Mouse (Mus musculus) hindbrain, embryonic 16.5 days (tissue): ENCODE data around the gene Slc38a2. TPM values are rescaled to one million over a fixed set of nuclear protein-coding genes. Genes with fewer than 3 reads are reported as not detected.

Source experiments
- ATAC-seq: fragments of 200-750 bp; cut with Nextera tagmentation; 2 replicates; pipeline ENCODE4 v1.8.0; 2017; ENCODE audit warnings: moderate TSS enrichment, moderate library complexity
- H3K27ac ChIP-seq: fragments of 300-500 bp; sonication (generic); 2 replicates; pipeline ENCODE4 v1.5.1; 2014; ENCODE audit warnings: low read depth, mild to moderate bottlenecking, control low read depth, low read length, moderate library complexity
- H3K27me3 ChIP-seq: fragments of 300-500 bp; sonication (generic); replicated peaks from 2 replicates; pipeline ENCODE4 v1.6.1; 2014; ENCODE audit warnings: low read length; ENCODE audit not compliant: control insufficient read depth, insufficient read depth
- H3K36me3 ChIP-seq: fragments of 300-500 bp; sonication (generic); 2 replicates; pipeline ENCODE4 v1.6.1; 2014; ENCODE audit warnings: mild to moderate bottlenecking, low read length, moderate library complexity, mixed read lengths; ENCODE audit not compliant: control insufficient read depth, insufficient read depth
- H3K4me1 ChIP-seq: fragments of 300-500 bp; sonication (generic); 2 replicates; pipeline ENCODE4 v1.6.1; 2014; ENCODE audit warnings: low read depth, low read length; ENCODE audit not compliant: control insufficient read depth, insufficient read depth
- H3K4me2 ChIP-seq: fragments of 300-500 bp; sonication (generic); 2 replicates; pipeline ENCODE4 v1.6.1; 2014; ENCODE audit warnings: mild to moderate bottlenecking, low read length, control low read depth, moderate library complexity
- H3K4me3 ChIP-seq: fragments of 300-500 bp; sonication (generic); 2 replicates; pipeline ENCODE4 v1.5.1; 2014; ENCODE audit warnings: mild to moderate bottlenecking, low read length, control low read depth, moderate library complexity
- H3K9ac ChIP-seq: fragments of 300-500 bp; sonication (generic); 2 replicates; pipeline ENCODE4 v1.6.1; 2014; ENCODE audit warnings: low read depth, mild to moderate bottlenecking, control low read depth, low read length, moderate library complexity
- H3K9me3 ChIP-seq: fragments of 300-500 bp; sonication (generic); 2 replicates; pipeline ENCODE4 v1.6.1; 2014; ENCODE audit warnings: mild to moderate bottlenecking, low read length, moderate library complexity; ENCODE audit not compliant: control insufficient read depth
- WGBS: fragments of 180-500 bp; shearing (Covaris S2); extraction: QIAGEN DNeasy Blood & Tissue Kit; methylation state at CpG from one replicate; pipeline ENCODE4 v1.1.7; 2014; 5-methylcytosine and 5-hydroxymethylcytosine counted together
- polyA plus RNA-seq: library from polyadenylated mRNA; unstranded; fragments of >200 nt; fragmentation: Nextera tagmentation; extraction: Ambion mirVana; gene quantifications from 2 replicates; pipeline ENCODE4 v1.2.1, GENCODE M21; 2015

Gene Slc38a2
- polyA plus RNA-seq, 1 experiment from 2014 or later, result 87.4 TPM

- Histone ChIP-seq H3K27ac (no peak overlapping the region), H3K4me1 (no peaks in the 10 kb centered on the region), H3K4me2 (no peak overlapping the region), H3K4me3 (no peak overlapping the region), H3K9ac (no peak overlapping the region), H3K9me3 (no peaks in the 10 kb centered on the region), H3K36me3 (no peaks in the 10 kb centered on the region), H3K27me3 (no peaks in the 10 kb centered on the region)
- no peak for ATAC-seq
- 89% methylated on average over 7 of the region's 7 CpGs for WGBS
Measured at GRCm38 (mm10) chr15:96740865-96741561, 41.5 kb upstream of the Slc38a2 start.

GRCm38 (mm10) chr15:96740091-96740490 is 40.6 kb upstream of the Slc38a2 start:
- no peaks in the 10 kb centered on the region for H3K9me3 ChIP-seq
- H3K9ac ChIP-seq, result no peak overlapping the region
- no peaks in the 10 kb centered on the region for H3K27me3 ChIP-seq
- H3K36me3 ChIP-seq, result no peaks in the 10 kb centered on the region
- H3K4me2 ChIP-seq, result no peak overlapping the region
- no peaks in the 10 kb centered on the region for H3K4me1 ChIP-seq
- ATAC-seq, result no peak
- no peak overlapping the region for H3K27ac ChIP-seq
- no peak overlapping the region for H3K4me3 ChIP-seq
- 80% methylated on average over 4 of the region's 4 CpGs for WGBS

- Histone ChIP-seq H3K27me3 (no peaks in the 10 kb centered on the region), H3K4me1 (no peaks in the 10 kb centered on the region), H3K36me3 (no peaks in the 10 kb centered on the region), H3K27ac (no peak overlapping the region), H3K4me2 (no peak overlapping the region), H3K4me3 (no peak overlapping the region), H3K9me3 (no peaks in the 10 kb centered on the region), H3K9ac (no peak overlapping the region)
- 91% methylated on average over 15 of the region's 15 CpGs for WGBS
- no peak for ATAC-seq
Measured at GRCm38 (mm10) chr15:96736663-96737385, 37.3 kb upstream of the Slc38a2 start.

GRCm38 (mm10) chr15:96735562-96736160 is 36.1 kb upstream of the Slc38a2 start:
- no peak overlapping the region for H3K4me3 ChIP-seq
- H3K4me1 ChIP-seq, result no peaks in the 10 kb centered on the region
- WGBS, result 79% methylated on average over 15 of the region's 15 CpGs
- no peaks in the 10 kb centered on the region for H3K36me3 ChIP-seq
- no peaks in the 10 kb centered on the region for H3K9me3 ChIP-seq
- H3K9ac ChIP-seq, result no peak overlapping the region
- ATAC-seq, result no peak
- no peak overlapping the region for H3K4me2 ChIP-seq
- no peak overlapping the region for H3K27ac ChIP-seq
- H3K27me3 ChIP-seq, result no peaks in the 10 kb centered on the region

GRCm38 (mm10) chr15:96734423-96734822 is 34.9 kb upstream of the Slc38a2 start:
- H3K4me1 ChIP-seq, result no peaks in the 10 kb centered on the region
- no peak for ATAC-seq
- no peak overlapping the region for H3K9ac ChIP-seq
- H3K4me2 ChIP-seq, result no peak overlapping the region
- no peak overlapping the region for H3K4me3 ChIP-seq
- H3K27me3 ChIP-seq, result no peaks in the 10 kb centered on the region
- H3K9me3 ChIP-seq, result no peaks in the 10 kb centered on the region
- WGBS, result 64% methylated on average over 7 of the region's 7 CpGs
- no peak overlapping the region for H3K27ac ChIP-seq
- H3K36me3 ChIP-seq, result no peaks in the 10 kb centered on the region

- Histone ChIP-seq H3K9me3 (no peaks in the 10 kb centered on the region), H3K27ac (no peak overlapping the region), H3K27me3 (no peaks in the 10 kb centered on the region), H3K4me2 (no peak overlapping the region), H3K4me3 (no peak overlapping the region), H3K36me3 (no peaks in the 10 kb centered on the region), H3K9ac (no peak overlapping the region), H3K4me1 (no peaks in the 10 kb centered on the region)
- 88% methylated on average over 9 of the region's 9 CpGs for WGBS
- no peak for ATAC-seq
Measured at GRCm38 (mm10) chr15:96730416-96730815, 30.9 kb upstream of the Slc38a2 start.

GRCm38 (mm10) chr15:96729785-96730184 is 30.3 kb upstream of the Slc38a2 start:
- no peaks in the 10 kb centered on the region for H3K27me3 ChIP-seq
- no peak for ATAC-seq
- no peak overlapping the region for H3K4me3 ChIP-seq
- H3K4me1 ChIP-seq, result no peaks in the 10 kb centered on the region
- no peak overlapping the region for H3K27ac ChIP-seq
- WGBS, result 93% methylated on average over 9 of the region's 9 CpGs
- no peak overlapping the region for H3K4me2 ChIP-seq
- no peaks in the 10 kb centered on the region for H3K9me3 ChIP-seq
- H3K9ac ChIP-seq, result no peak overlapping the region
- no peaks in the 10 kb centered on the region for H3K36me3 ChIP-seq

GRCm38 (mm10) chr15:96728993-96729392 is 29.5 kb upstream of the Slc38a2 start:
- no peak for ATAC-seq
- no peaks in the 10 kb centered on the region for H3K9me3 ChIP-seq
- no peak overlapping the region for H3K4me3 ChIP-seq
- no peaks in the 10 kb centered on the region for H3K27me3 ChIP-seq
- no peak overlapping the region for H3K9ac ChIP-seq
- H3K36me3 ChIP-seq, result no peaks in the 10 kb centered on the region
- WGBS, result 86% methylated on average over 10 of the region's 10 CpGs
- no peak overlapping the region for H3K27ac ChIP-seq
- no peak overlapping the region for H3K4me2 ChIP-seq
- no peaks in the 10 kb centered on the region for H3K4me1 ChIP-seq

- WGBS, result 82% methylated on average over 4 of the region's 4 CpGs
- Histone ChIP-seq H3K36me3 (no peaks in the 10 kb centered on the region), H3K4me1 (no peaks in the 10 kb centered on the region), H3K4me3 (no peak overlapping the region), H3K9me3 (no peaks in the 10 kb centered on the region), H3K27ac (no peak overlapping the region), H3K27me3 (no peaks in the 10 kb centered on the region), H3K9ac (no peak overlapping the region), H3K4me2 (no peak overlapping the region)
- no peak for ATAC-seq
Measured at GRCm38 (mm10) chr15:96728346-96728745, 28.8 kb upstream of the Slc38a2 start.
